Mouse (Mus musculus): ENCODE measurements around the gene Ap2a1.

Gene Ap2a1

DNA sequence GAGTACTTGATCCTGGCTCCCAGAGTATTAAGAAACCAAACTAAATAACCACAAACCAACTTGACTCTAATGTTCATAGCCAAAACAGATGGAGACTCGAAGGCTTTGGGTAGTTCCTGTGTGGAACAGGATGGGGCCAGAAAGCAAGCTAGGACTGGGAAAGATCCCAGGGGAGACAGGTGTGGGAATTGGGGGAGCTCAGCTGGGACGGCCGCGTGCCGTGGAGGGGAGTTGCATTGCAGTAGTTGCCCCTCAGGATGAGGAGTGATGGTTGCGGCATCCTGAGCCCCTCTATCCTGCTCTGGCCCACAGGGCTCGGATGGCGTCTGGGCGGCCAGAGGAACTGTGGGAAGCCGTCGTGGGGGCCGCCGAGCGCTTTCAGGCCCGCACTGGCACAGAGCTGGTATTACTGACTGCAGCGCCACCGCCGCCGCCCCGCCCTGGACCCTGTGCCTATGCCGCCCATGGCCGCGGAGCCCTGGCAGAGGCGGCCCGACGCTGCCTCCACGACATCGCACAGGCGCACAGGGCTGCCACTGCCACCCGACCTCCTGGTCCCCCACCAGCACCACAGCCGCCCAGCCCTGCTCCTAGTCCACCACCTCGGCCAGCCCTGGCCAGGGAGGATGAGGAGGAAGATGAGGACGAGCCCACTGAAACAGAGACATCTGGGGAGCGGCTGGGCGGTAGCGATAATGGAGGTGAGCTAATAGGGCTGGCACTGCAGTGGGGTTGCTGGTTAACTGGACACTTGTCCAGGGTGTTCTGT, 76.9 kb downstream of the Ap2a1 start:
- ATAC-seq (ENCODE audit: insufficient number of reproducible peaks, low FRiP score, low TSS enrichment) = no peak

DNA sequence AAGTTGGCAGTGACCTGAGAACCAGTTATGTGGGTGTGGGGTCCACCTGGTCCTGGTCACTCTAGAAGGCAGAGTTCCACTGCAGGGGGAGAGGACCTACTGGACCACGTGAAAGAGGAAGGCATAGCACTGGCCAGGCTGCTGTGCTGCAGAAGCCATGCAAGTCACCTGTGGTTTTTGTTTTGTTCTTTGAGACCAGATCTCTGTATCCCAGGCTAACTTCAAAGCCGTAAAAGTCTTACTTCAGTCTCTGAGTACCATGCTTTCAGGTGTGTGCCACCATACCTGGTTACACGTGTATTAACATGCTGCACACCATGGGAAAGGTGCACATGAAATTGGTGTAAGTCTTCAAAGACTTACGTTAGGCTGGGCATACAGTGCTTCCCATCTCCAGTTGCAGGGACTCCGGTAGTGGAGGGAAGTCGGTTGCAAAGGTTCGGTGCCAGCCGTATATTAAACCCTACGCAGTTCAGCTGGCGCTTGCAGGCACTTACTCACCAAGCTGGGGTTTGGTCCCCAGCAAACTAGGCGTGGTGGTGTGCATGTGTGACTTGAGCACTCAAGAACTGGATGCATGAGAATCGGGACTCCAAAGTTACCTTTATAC, 77.6 kb downstream of the Ap2a1 start:
- no peak for ATAC-seq (ENCODE audit: insufficient number of reproducible peaks, low FRiP score, low TSS enrichment)

DNA sequence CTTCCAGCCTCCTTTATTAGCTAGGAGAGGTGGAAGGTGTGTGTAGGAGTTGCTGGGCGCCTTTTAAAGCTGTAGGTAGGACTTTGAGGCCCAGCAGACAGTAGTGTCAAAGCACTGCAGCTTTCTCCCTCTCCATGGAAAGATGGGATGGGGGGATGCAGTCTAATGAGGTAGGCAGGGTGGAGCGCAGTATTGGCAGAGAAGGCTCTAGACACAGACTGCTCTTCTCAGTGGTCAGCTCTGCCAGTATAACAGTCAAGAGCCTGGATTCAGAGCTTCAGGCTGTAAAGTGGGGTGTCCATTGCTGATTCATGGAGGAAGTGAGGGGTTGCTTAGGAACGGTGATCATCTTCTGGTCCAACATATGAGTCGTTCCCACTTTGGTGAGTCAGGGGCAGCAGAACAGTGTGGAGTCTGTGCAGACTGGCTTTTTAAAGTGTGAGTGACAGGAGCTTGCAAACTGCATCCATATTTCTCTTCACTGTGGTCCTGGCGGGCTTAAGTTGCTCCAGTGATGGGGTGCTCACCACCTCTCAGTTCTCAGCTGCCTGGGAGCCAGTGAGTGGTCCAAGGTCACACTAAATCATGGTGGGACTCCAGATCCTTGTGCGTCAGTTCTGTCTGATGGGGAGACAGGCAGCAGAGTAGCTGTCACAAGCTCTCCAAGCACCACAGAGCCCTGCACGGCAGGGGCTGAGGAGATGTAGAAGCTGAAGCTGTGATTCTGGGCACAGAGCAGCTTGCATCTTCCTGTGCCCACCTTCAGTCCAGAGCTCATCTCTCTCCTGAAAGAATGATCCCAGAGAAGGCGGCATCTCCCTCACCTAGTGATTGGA, 78.3 kb downstream of the Ap2a1 start:
- no peak for ATAC-seq (ENCODE audit: insufficient number of reproducible peaks, low FRiP score, low TSS enrichment)

Data from cerebellum, adult (tissue).